Mouse (Mus musculus) Patski (cell line): ENCODE data around the gene Cep152. TPM values are rescaled to one million over a fixed set of nuclear protein-coding genes. Genes with fewer than 3 reads are reported as not detected.

Experiments
- ATAC-seq: fragments of 100-300 bp; one replicate; pipeline ENCODE4 v1.8.0; 2021
- CTCF ChIA-PET: fragments of 350-600 bp; sonication (Branson Sonifier 250); formaldehyde crosslinking; loops from one replicate; lab custom pipeline; 2022; ENCODE audit warnings: inconsistent platforms; lab: Charles Lee
- POLR2A ChIA-PET: fragments of 350-600 bp; sonication (Branson Sonifier 250); formaldehyde crosslinking; loops from one replicate; lab custom pipeline; 2022; ENCODE audit warnings: antibody characterized with exemption, inconsistent platforms; lab: Charles Lee
- DNase-seq: peaks from one replicate; pipeline ENCODE4 v3.0.0-alpha.2; 2011; ENCODE audit warnings: low read depth, low spot score
- H3K27me3 ChIP-seq: fragments of 371-371 bp; one replicate; pipeline ENCODE4 v1.5.1; 2021
- CTCF ChIP-seq: fragments of 100-300 bp; IDR thresholded peaks from one replicate; pipeline ENCODE4 v1.5.1; 2021
- in situ Hi-C: fragments of 300-500 bp; cut with MboI; formaldehyde crosslinking; loops from 3 replicates; pipeline ENCODE4 v1.11.1; 2018; ENCODE audit warnings: low pct_unique_long_range_greater_than_20kb, mixed read lengths
- polyA plus RNA-seq: library from polyadenylated mRNA; unstranded; gene quantifications from one replicate; pipeline ENCODE4 v1.2.3, GENCODE M21; 2021

Gene Cep152
- polyA plus RNA-seq, 1 experiment from 2014 or later = 5.1 TPM

DNA sequence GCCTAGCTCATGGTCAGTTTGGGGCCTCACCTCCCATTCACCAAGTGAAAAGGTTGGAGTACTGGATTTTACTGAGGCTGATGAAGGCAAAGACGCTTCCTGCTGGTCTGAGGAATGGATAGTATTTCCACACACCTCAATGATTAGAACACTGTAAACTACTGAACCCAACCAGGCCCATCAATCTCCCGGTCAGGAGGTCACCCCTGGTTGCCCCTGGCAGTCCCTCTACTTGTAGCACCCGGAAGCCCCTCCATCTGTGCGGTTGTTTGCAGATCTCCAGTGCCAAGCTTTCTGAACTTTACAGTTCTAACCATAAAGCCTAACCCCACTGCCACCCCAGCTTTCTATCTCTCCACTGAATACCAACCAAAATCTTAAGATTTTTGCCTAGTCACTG, 36.2 kb upstream of the Cep152 start:
- no peak for TF ChIP-seq CTCF
- DNase-seq (no peak), ATAC-seq (no peak)
- ChIA-PET POLR2A (no interaction called here), CTCF (interaction anchor here (0.8 to 1.8 kb wide), 3 partner anchors 69 to 74 kb away, joined by 3 to 6 read pairs (median 5); no protein-coding TSS in a partner anchor)
- in situ Hi-C loops = loop anchor here (10.0 to 25.0 kb wide), 2 partner anchors 374 to 776 kb away; partner anchors contain the start of gene Fgf7
- H3K27me3 ChIP-seq = no peaks in the 10 kb centered on the region

DNA sequence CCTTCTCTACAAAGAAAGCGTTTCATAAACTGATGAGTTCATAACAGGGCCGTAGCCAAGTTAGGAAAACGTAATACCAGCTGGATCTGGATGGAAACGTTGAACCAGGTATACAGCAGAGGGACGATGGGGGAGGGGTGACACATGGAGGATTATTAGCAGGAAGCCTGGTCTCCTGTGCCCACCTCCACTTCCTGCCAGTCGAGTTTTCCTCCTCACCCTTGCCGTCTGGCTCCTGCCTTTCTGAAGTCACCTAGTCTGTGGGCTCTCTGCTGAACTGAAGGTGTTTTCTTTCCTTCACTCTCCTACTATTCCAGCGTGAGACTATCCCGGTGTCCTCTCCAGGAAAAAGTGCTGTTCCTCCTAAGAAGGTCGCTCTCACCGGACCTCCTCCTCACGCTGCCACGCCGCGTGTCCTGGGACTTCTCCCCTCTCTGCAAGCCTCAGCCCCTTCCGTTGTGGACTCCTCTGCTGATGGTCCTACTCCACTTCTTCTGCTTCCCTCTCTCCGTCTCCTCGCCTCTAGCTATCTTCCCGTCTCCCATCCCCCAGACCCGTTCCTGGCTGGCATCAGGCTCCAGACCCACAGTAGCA, 35.7 kb upstream of the Cep152 start:
- ChIA-PET POLR2A (no interaction called here), CTCF (interaction anchor here (0.7 to 1.8 kb wide), 9 partner anchors 13 to 85 kb away, joined by 3 to 6 read pairs (median 3); partner anchors contain the start of gene Shc4)
- in situ Hi-C loops = loop anchor here (10.0 to 25.0 kb wide), 2 partner anchors 374 to 777 kb away; partner anchors contain the start of gene Fgf7

DNA sequence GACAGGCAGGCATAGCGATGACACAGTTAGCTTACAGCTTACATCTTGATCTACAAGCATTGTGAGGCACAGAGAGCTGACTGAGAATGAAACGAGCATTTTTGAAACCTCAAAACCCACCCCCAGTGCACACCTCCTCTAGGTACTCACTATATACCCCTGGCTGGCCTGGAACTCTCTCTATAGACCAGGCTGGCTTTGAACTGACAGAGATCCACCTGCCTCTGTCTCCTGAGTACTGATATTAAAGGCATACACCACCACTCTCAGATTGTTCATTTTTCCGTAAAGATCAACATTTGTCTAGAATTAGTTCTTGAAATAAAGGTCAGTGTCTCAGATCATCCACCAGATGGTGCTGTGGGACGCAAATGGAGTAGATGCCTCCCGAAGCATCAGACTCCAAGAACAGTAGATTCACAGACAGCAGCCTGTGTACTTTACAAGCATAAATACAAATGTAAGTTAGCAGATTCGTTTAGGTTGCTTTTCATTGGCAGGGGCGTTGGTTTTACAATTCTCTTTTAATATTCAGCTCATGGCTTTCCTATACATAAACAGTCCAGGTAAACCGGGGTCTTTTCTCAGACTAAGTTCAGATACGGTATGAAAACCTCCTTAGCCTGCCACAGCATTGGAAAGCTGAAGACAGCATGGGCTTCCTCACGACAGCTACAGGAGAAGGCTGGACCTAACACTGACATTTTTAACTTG, 35.1 kb upstream of the Cep152 start:
- in situ Hi-C loops = loop anchor here (5.0 to 25.0 kb wide), 4 partner anchors 67 to 855 kb away; partner anchors contain the start of gene Fgf7
- ChIA-PET POLR2A (no interaction called here), CTCF (interaction anchor here (0.7 to 1.8 kb wide), 12 partner anchors 11 to 85 kb away, joined by 3 to 6 read pairs (median 4); partner anchors contain the start of gene Shc4)
- DNase-seq (no peak), ATAC-seq (no peak)
- peak; percentile 86 for TF ChIP-seq CTCF
- H3K27me3 ChIP-seq = no peaks in the 10 kb centered on the region

More for the DNA sequence above, 35.7 kb upstream of the Cep152 start:
- no peaks in the 10 kb centered on the region for H3K27me3 ChIP-seq
- no peak for DNase-seq
- no peak for ATAC-seq
- no peak for TF ChIP-seq CTCF

DNA sequence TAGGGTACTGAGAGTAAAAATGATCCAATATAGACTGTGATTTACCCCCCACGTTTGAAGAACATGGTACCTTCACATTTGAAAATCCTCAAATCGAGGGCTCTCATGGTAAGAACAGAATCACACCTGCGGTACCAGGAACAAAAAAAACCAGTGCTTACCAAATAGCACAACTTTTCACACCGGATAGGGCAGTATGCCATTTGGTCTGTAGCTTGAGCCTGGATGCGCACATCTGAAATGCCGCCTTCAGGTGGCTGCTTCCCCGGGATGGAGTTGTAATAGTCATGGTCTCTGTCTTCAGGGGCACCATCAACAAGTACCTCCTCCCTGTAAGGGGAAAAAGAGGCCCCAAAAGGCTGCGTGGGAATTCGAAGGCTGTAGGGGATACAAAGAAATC, 30.5 kb upstream of the Cep152 start:
- ATAC-seq = no peak

DNA sequence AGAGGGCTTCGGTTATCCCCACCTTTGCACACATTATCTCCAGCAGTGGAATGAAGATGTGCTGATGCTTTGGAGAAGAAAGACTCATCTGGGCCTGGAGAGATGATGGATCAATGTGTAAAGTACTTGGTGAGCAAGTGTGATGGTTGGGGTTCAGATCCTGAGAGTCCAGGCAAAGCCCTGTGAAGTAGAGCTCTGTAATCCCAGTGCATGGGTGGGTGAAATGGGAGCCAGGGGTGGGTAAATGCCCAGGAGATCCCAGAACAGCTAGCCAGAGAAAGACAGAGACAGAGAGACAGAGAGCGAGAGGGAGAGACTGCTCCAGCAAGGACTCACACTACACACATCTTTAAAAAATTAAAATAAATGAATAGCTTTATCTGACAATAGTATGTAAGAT, 28.4 kb upstream of the Cep152 start:
- no peak for TF ChIP-seq CTCF
- H3K27me3 ChIP-seq = no peaks in the 10 kb centered on the region
- ATAC-seq (no peak), DNase-seq (no peak)
- POLR2A ChIA-PET = no interaction called here
- CTCF ChIA-PET = interaction anchor here (1.5 kb wide), 1 partner anchor 78 kb away, joined by 4 read pairs; no protein-coding TSS in a partner anchor
- in situ Hi-C loops = loop anchor here (10.0 to 25.0 kb wide), 2 partner anchors 784 to 862 kb away; no protein-coding TSS in a partner anchor

More for the DNA sequence above, 30.5 kb upstream of the Cep152 start:
- in situ Hi-C loops = loop anchor here (5.0 to 25.0 kb wide), 3 partner anchors 72 to 859 kb away; no protein-coding TSS in a partner anchor
- CTCF ChIA-PET = interaction anchor here (0.8 kb wide), 1 partner anchor 12 kb away, joined by 3 read pairs; no protein-coding TSS in a partner anchor
- no peak for TF ChIP-seq CTCF
- no peaks in the 10 kb centered on the region for H3K27me3 ChIP-seq
- POLR2A ChIA-PET = interaction anchor here (0.7 kb wide), 1 partner anchor 35 kb away, joined by 3 read pairs; no protein-coding TSS in a partner anchor
- DNase-seq = no peak

DNA sequence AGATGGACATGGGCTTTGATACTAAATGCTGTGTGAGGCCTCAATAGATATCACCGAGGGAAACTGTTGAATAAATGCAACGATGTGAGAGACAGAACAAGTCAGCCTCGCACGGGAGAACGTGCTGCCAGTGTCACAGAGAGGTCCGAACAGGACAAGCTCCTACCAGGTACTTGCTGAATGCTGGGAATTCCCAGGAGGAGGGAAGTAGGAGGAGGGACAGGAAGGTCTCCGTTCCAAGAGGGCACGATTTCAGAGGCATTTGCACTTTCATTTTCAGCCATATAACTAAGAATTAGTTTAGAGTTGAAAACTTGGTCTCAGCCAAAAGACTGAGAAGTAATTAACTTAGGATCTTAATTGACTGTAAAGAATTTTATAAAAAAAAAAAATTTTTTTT, 26.6 kb upstream of the Cep152 start:
- in situ Hi-C loops = loop anchor here (10.0 to 25.0 kb wide), 2 partner anchors 786 to 863 kb away; no protein-coding TSS in a partner anchor
- CTCF ChIA-PET = no interaction called here
- ATAC-seq (no peak), DNase-seq (no peak)
- no peaks in the 10 kb centered on the region for H3K27me3 ChIP-seq
- no peak for TF ChIP-seq CTCF
- POLR2A ChIA-PET = no interaction called here

DNA sequence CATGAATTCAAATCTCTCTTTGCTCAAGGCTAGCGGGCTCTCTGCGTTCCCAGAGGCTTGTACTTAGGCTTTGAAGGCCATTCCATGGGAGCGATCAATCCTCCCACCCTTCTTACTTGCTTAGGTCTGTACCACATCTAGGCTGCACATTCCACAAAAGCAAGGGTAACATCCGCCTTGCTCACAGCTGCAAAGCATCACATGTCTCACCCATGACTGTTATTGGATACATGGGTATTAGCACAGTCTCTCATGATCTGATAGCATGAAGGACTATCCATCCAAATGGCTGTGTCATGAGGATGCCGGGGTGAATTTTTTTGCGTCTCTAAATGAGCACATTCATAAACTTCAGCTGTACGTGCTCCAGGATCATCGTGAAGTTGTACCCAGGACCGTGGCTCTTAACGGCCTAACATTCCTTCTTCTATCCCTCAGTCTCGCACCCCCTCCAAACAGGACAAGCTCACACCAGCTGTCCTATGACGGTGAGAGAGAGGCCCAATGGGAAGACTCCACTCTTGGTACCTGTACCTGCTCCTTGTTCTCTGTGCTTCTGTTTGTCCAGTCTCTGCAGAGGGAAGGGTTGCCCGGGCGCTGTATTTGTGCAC, 25.9 kb upstream of the Cep152 start:
- CTCF ChIA-PET = no interaction called here
- POLR2A ChIA-PET = interaction anchor here (0.6 kb wide), 1 partner anchor 195 kb away, joined by 3 read pairs; no protein-coding TSS in a partner anchor
- ATAC-seq (no peak), DNase-seq (no peak)
- H3K27me3 ChIP-seq = no peaks in the 10 kb centered on the region
- TF ChIP-seq CTCF = no peak
- in situ Hi-C loops = loop anchor here (10.0 to 25.0 kb wide), 2 partner anchors 786 to 864 kb away; no protein-coding TSS in a partner anchor

DNA sequence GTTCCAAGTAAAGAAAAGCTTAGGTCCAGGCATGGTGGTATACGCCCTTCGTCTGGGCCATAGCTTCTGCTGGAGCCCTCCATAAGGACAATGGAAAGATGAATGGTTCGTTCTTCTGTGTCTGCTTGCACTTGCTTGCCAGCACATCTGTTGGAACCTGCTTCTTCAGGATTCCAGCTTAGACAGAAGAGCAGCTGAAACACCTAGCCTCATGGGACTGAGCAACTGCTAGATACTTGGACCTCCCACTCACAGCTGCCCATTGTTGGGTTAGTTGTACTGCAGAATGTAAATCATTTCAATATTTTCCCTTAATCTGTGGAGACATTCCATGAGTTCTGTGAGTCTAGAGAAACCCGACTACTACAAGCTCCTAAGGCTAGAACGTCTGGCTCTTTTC, 25.1 kb upstream of the Cep152 start:
- ChIA-PET POLR2A (interaction anchor here (0.6 kb wide), 1 partner anchor 195 kb away, joined by 3 read pairs; no protein-coding TSS in a partner anchor), CTCF (interaction anchor here (1.2 kb wide), 1 partner anchor 10 kb away, joined by 3 read pairs; no protein-coding TSS in a partner anchor)
- TF ChIP-seq CTCF = no peak
- in situ Hi-C loops = loop anchor here (10.0 to 25.0 kb wide), 2 partner anchors 787 to 865 kb away; no protein-coding TSS in a partner anchor
- no peak for ATAC-seq
- DNase-seq = no peak
- H3K27me3 ChIP-seq = peaks cover 6% of the 10 kb centered on the region

DNA sequence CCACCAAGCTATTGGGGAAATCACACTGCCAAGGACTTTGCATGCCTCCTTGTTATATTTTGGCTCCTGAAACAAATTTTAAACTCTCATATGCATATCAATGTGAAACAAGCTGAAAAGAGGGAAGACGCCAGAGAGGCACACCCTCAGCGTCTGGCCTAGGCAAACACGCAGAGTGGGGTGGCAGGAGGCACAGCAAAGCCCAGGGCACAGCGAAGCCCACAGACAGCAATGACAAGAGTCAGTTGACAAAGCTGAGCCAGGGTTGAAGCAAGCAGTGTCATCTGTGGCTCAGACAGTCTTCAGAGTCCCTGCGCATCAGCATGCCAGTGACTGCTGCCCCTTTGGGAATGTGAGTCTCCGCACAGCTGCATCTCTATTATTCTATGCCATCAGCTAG, 20.0 kb upstream of the Cep152 start:
- H3K27me3 ChIP-seq = peaks cover 9% of the 10 kb centered on the region
- ChIA-PET CTCF (no interaction called here), POLR2A (no interaction called here)
- in situ Hi-C loops = no loop called here
- ATAC-seq = no peak
- DNase-seq = no peak
- TF ChIP-seq CTCF = no peak

DNA sequence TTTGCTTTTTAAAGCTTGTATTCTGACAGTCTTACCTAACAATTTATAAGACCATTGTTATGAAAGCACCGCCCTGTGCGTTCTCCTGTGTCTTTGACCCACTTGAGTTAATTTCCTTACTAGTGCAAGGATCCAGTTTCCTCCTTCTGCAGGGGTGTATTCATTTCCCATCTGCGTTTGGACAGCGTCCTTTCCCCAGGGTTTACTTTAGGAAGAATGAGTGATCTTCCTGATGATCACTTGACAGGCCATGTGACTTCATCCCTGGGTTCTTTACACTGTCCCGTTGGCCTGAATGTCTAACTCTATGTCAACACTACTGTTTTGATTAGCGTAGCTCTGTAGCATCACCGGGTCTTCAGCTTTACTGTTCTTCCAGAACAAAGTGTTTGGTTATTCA, 12.4 kb upstream of the Cep152 start:
- in situ Hi-C loops = no loop called here
- ATAC-seq (no peak), DNase-seq (no peak)
- POLR2A ChIA-PET = no interaction called here
- H3K27me3 ChIP-seq = no peaks in the 10 kb centered on the region
- TF ChIP-seq CTCF = no peak
- CTCF ChIA-PET = no interaction called here
